Mouse (Mus musculus) bone marrow macrophage, adult 2 months (primary cell): ENCODE results near the gene Pifo.

Source experiments
- CTCF ChIP-seq: IDR thresholded peaks from 2 replicates; pipeline ENCODE4 v1.5.1; 2012; ENCODE audit warnings: low read depth, mild to moderate bottlenecking, low read length, moderate library complexity
- POLR2A ChIP-seq: IDR thresholded peaks from 2 replicates; pipeline ENCODE4 v1.6.1; 2012; ENCODE audit warnings: mild to moderate bottlenecking, low read depth, low read length, borderline replicate concordance

DNA sequence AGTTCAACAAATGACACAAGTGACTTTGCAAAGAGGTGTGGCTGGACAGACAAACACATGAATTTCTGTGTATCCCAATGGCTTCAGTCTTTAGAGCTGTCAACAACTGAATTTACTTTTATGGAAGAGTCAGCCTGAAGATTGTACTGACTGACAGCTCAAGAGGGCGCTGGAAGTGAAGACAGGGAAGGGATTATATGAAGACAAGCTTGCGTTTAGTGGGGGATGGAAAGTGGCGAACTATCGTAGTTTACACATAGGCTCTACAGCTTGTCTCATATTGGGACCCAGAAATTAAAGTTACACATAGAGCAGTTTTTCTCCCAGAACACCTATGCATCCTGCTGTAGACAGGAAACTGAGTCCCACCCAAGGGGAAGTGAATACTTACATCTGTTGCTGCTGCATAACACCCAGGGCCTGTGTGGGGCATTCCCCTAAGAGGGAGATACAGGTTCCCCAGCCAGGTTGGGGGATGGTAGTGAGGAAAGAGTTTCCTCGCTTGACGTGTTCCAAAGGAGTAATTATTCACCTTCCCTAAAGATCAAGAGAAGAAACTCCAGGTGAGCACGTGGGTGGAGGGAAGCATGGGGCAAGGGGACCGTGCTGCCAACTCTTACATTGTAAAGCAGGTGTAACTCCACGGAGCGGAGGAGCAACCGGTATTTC, 13.6 kb downstream of the Pifo start:
- TF ChIP-seq POLR2A (no peak), CTCF (no peak)
